Mouse (Mus musculus) neural tube, embryonic 10.5 days (tissue): Measurements from ENCODE around the gene Rapgef3.
A peak's percentile ranks its signal among the peaks of the same experiment; 100 is the strongest.

Experiments used
- DNase-seq: peaks from one replicate; pipeline ENCODE4 v3.0.0-alpha.2; 2017; ENCODE audit warnings: low spot score; ENCODE audit errors: extremely low spot score

Gene Rapgef3

GRCm38 (mm10) chr15:97767280-97768186 is at the start of gene Rapgef3:
Gene Rapgef3 (minus strand): TSS chr15:97767972.
- DNase-seq: peak; percentile 78

DNA sequence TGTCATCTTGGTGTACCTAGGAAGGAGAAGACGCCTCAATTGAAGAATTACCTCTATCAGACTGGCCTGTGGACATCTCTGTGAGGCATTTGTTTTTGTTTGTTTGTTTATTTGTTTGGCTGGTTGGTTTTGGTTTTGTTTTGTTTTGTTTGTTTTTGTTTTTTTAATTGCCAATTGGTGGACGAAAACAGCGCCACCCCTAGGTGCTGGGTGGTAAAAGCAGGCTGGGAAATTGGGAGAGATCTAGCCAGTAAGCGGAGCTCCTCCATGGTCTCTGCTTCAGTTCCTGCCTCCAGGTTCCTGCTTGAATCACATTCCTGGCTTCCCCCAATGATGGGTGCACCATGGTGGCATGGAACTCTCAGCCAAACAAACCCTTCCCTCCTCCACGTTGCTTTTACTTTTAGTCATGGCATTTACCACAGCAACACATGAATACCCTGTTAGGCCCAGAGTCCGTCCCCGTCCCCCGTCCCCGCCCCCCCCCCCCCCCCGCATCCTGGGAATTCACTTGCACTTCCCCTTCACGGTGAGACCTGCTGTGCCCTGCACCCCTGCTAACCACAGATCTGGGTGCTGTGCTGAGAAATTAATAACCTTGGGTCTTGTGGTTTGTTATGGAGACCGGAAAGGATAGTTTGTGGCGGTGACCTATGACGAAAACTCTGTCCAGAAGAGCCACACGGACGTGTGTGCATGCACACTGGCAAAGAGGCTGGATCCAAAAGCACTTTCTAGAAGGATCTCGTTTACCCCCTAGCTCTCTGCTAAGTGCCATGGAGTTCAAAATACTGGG is 48.6 kb upstream of the Rapgef3 start:
- DNase-seq: no peak

DNA sequence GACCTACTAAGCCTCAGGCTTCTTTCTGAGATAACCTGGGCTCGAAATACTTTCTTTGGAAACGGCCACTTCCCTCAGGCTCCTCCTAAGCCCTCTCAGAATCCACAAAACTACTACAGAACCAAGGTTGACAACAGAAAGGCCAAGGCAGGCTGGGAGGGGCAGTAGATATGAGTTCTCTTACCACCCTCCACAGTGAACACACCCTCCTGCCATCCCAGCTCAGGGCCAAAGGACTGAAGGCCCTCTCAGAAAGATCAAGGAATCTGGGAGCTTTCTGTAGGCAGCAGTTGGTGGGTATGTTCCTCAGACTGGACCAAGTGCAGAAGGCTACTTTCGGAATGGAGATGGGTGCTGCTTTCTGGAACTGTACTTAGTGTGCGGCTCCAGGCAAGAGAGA is 47.5 kb upstream of the Rapgef3 start:
- no peak for DNase-seq

GRCm38 (mm10) chr15:97814703-97815102 is 46.9 kb upstream of the Rapgef3 start:
- no peak for DNase-seq

GRCm38 (mm10) chr15:97813452-97814204 is 45.9 kb upstream of the Rapgef3 start:
- no peak for DNase-seq

- no peak for DNase-seq
Measured at GRCm38 (mm10) chr15:97812875-97813274, 45.1 kb upstream of the Rapgef3 start.

- no peak for DNase-seq
Measured at GRCm38 (mm10) chr15:97812126-97812525, 44.4 kb upstream of the Rapgef3 start.

DNA sequence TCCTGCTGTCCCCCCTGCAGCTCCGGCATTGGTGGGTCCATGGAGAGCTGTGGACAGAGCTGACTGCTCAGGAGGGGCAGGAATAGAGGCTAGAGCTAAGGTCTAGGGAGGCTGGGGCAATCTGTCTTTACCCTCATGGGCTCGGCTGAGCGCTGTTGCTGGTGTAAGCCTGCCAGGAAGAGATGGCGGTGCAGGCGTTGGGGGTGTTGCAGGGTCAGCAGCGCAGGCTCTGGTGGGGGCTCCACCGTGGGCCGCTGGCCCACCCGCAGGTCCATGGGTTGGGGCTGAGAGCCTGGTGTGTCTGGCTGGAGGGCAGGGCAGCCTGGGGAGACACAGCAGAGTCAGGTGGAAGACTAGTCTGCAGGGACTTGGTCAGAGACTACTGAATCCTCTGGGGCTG is 43.5 kb upstream of the Rapgef3 start:
- no peak for DNase-seq

GRCm38 (mm10) chr15:97810399-97810798 is 42.6 kb upstream of the Rapgef3 start:
- DNase-seq: no peak

DNA sequence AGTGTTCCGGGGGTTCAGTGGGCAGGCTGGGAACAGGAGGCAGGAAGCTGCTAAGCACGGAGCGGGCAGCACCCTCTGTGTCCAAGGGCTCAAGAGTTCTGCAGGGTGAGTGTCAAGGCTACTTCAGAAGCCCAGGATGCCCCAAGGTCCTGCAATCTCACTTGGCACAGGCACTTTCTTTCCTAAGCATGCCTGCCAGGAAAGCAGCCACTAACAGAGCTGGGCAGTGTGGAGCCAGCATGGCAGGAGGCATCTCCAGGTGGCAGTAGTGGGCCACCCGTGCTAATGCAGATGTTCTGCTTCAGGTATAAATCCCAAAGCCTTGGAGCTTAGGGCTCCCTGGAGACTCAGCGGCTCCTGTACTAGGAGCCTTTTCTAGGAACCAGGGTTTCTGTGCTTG is 42.2 kb upstream of the Rapgef3 start:
- DNase-seq: no peak

GRCm38 (mm10) chr15:97809206-97809605 is 41.4 kb upstream of the Rapgef3 start:
- no peak for DNase-seq

DNA sequence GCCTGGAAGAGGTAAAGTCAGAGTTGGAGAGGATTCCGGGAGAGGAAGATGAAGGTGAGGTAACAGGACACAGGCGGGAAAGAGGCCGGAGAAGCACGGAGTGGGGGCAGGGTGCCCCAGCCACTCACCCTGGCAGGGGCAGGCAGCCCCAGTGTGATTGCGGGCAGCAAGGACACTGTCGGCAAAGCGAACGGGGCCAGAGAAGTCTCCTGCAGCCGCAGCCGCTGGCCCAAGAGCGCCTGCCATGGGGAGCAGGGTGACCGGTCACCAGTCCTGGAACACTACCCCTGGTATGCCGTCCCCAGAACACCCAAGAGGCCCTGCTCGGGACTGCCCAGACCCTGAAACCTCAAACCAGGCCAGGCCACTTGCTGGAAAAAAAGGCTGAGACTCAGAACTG is 40.8 kb upstream of the Rapgef3 start:
- no peak for DNase-seq

- DNase-seq: no peak
Measured at GRCm38 (mm10) chr15:97807867-97808266, 40.1 kb upstream of the Rapgef3 start.

DNA sequence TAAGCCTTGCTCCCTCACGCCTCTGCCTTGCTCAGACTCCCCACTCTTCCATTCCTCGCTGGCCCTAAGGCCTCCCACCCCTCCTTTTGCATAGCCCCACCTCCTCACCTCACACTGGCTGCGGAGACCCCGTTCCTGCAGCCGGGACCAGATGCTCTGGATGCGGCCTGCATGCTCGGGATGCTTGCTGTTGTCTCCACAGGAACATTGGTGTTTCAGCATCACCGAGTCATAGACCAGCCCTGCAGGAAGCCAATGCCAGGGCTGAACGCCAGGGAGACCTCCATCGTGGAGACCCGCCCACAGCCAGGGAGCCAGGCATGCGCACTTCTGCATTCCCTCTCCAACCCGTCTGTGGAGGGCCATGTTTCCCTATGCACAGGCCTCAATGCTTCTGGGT is 34.8 kb upstream of the Rapgef3 start:
- peak; percentile 61 for DNase-seq

GRCm38 (mm10) chr15:97801811-97802210 is 34.0 kb upstream of the Rapgef3 start:
- DNase-seq: no peak

- DNase-seq: no peak
Measured at GRCm38 (mm10) chr15:97800853-97801252, 33.1 kb upstream of the Rapgef3 start.

GRCm38 (mm10) chr15:97799446-97799845 is 31.7 kb upstream of the Rapgef3 start:
- no peak for DNase-seq

DNA sequence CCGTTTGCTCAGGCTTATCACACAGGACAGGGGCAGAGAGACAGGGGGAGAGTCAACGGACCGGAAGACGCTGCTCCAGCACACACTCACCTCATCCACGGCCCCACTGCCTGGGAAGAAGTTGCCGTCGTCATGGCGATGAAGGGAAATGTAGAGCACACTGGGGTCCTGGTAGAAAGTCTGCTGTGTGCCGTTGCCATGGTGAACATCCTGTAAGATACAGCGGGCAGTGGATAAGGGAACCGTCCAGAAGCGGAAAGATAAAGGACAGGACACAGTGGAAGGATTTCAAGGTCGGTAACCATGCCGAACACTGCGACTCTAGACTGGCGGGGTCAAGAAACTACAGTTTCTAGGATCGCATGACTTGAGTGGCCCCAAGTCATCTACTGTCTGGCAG is 30.4 kb upstream of the Rapgef3 start:
- no peak for DNase-seq

DNA sequence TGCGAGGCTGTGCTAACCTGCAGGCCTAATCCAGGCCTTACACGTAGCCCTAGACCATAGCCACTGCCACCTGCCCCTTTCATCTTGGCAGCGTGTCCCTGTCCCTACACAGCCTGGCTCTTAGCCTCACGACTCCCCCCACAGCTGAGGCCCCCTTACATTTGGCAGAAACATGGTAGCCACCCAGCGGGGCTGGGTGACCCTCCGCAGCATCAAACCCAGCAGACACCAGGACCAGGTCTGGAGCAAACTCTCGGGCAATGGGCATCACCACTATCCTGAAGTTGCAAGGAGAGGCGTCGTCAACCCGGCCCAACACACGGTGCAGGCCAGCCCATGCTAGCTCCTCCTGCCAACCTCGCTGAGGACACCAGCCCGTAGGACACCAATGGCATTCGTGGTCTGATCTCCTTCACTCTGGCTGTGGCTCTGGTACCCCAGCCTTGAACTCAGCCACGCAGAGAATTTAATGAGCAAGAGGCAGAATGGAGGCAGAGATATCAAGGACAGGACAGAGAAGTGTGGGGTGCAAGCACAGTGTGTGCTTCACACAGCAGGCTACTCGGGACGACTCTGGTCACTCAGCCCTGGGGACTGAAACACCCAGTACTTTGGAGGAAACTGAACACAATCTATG is 29.0 kb upstream of the Rapgef3 start:
- no peak for DNase-seq

DNA sequence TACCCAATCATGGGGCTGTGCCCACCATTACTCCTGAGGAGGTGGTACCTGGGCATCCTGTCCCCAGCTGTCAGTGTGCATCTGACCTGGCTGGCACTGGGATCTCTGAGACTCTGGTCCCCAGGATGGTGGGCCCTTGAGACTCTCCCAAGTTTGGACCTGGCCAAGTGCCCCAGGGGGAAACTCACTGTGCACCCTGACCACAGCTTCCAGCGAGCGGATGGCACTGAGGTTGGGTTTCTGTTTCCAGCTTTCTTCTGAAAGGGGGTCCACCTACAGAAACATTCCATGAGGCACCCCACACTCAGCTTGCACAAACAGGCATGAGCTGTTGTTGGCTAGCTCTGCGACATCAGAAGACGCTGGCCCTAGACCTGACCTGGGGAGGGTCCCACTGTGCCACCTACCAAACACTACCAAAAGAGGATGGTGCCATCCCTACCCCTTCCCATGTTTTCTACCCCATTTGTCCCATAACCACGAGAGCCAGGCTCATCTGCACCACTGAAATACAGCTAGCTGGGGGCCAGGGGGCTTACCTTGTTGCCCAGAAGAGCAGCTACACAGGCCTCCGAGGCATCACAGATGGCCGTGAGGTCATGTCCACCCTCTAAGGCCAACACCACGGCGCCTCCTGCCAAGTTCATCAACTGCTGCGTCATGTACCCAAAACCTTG is 27.9 kb upstream of the Rapgef3 start:
- no peak for DNase-seq

DNA sequence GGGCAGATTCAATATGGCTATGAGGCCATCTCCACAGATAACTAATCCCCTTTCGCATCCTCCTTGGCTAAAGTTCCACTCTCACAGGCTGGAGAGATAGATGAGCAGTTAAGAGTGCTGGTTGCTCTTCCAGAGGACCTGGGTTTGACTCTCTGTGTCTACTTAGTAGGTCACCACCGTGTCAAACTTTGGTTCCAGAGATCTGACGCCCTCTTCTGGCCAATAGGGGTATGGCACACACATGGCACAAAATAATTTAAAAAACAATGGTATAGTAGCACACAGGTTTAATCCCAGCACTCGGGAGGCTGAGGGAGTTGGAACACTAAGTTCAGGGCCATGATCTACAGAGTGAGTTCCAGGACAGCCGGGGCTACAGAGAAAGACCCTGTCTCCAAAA is 26.5 kb upstream of the Rapgef3 start:
- DNase-seq: no peak
